ENCODE assay signal across 8 mouse cellular contexts in genomic region chr10:81392781-81393185, GRCm38 (mm10). TPM values are rescaled to one million over a fixed set of nuclear protein-coding genes. Genes with fewer than 3 reads are reported as not detected.
A peak's percentile ranks its signal among the peaks of the same experiment; 100 is the strongest.
DNase-seq lines count a peak whose midpoint lies in the region; ATAC-seq and TF ChIP-seq lines count a peak whose summit lies in the region.

TSS of gene Smim24 (plus strand) at chr10:81393051.

- no peak for TF ChIP-seq CTCF in testis, adult 2 months (IDR thresholded peaks at IDR 0.05; ENCODE audit: control insufficient read depth, insufficient read depth, insufficient replicate concordance, low read depth, low read length)

- no peak for DNase-seq in testis, postnatal 14 days (ENCODE audit: low spot score)
- no peak for DNase-seq in frontal cortex, postnatal 14 days (ENCODE audit: low spot score in 2 of 2)
- no peak for DNase-seq in frontal cortex, postnatal 36 days (ENCODE audit: low spot score in 2 of 2)
- DNase-seq in left cerebral cortex, postnatal 25 days (ENCODE audit: low spot score in 2 of 2), result no peak

- peak within 1 kb of the TSS; percentile 92 for H3K27ac ChIP-seq in testis, adult 2 months (ENCODE audit: control insufficient read depth, insufficient read depth, low read depth, low read length)
- H3K27ac ChIP-seq in limb, embryonic 12.5 days, result peak within 1 kb of the TSS; percentile 53
- peak within 1 kb of the TSS; percentile 71 for H3K27ac ChIP-seq in stomach, embryonic 16.5 days (ENCODE audit: low read length)

- 68% methylated on average over 14 of the region's 14 CpGs for WGBS in limb, embryonic 12.5 days
- WGBS in stomach, embryonic 16.5 days, result 56% methylated on average over 14 of the region's 14 CpGs

- peak within 1 kb of the TSS; percentile 62 for H3K4me2 ChIP-seq in limb, embryonic 12.5 days
- H3K4me2 ChIP-seq in stomach, embryonic 16.5 days (ENCODE audit: low read depth, low read length), result peak within 1 kb of the TSS; percentile 71

- no peaks in the 10 kb centered on the region for H3K9me3 ChIP-seq in limb, embryonic 12.5 days
- H3K9me3 ChIP-seq in stomach, embryonic 16.5 days (replicated peaks; ENCODE audit: control insufficient read depth, low read length), result no peaks in the 10 kb centered on the region

- intact Hi-C loops in left cerebral cortex, postnatal 25 days (cut with DNase I), result no loop called here

- H3K27me3 ChIP-seq in testis, adult 2 months (ENCODE audit: control insufficient read depth, insufficient read depth, low read length), result no peaks in the 10 kb centered on the region
- H3K27me3 ChIP-seq in limb, embryonic 12.5 days, result no peaks in the 10 kb centered on the region
- H3K27me3 ChIP-seq in stomach, embryonic 16.5 days (ENCODE audit: control insufficient read depth, insufficient read depth, low read length), result no peaks in the 10 kb centered on the region

- peak within 1 kb of the TSS; percentile 56 for H3K9ac ChIP-seq in limb, embryonic 12.5 days (replicated peaks)
- peak within 1 kb of the TSS; percentile 77 for H3K9ac ChIP-seq in stomach, embryonic 16.5 days (ENCODE audit: low read length)

- no peaks in the 10 kb centered on the region for H3K36me3 ChIP-seq in testis, adult 2 months (ENCODE audit: control insufficient read depth, insufficient read depth, low read length)
- peaks cover 34% of the 10 kb centered on the region for H3K36me3 ChIP-seq in limb, embryonic 12.5 days
- peaks cover 2% of the 10 kb centered on the region; the same call in 1 of the 2 replicates for H3K36me3 ChIP-seq in stomach, embryonic 16.5 days (ENCODE audit: control insufficient read depth, insufficient read depth, low read length)

- peaks cover 32% of the 10 kb centered on the region for H3K4me1 ChIP-seq in testis, adult 2 months (ENCODE audit: control insufficient read depth, insufficient read depth, low read length)
- peaks cover 27% of the 10 kb centered on the region for H3K4me1 ChIP-seq in limb, embryonic 12.5 days (replicated peaks)
- H3K4me1 ChIP-seq in stomach, embryonic 16.5 days (ENCODE audit: control insufficient read depth, insufficient read depth, low read length), result peaks cover 22% of the 10 kb centered on the region

- ATAC-seq in hematopoietic stem cell, adult 5-6 weeks (replicated peaks in 1 of 2; ENCODE audit: insufficient read depth in 1 of 2, low FRiP score in 2 of 2, low TSS enrichment in 1 of 2, low read depth in 1 of 2, poor library complexity in 2 of 2, severe bottlenecking in 2 of 2), result no peak
- ATAC-seq in limb, embryonic 12.5 days (ENCODE audit: insufficient number of reproducible peaks, insufficient read depth, low FRiP score, low TSS enrichment, low read depth), result no peak
- ATAC-seq in stomach, embryonic 16.5 days (ENCODE audit: insufficient read depth, low FRiP score), result peak; percentile 37

- TF ChIP-seq POLR2A in testis, adult 2 months (IDR thresholded peaks at IDR 0.05; ENCODE audit: control insufficient read depth, low read depth, low read length), result no peak

- H3K4me3 ChIP-seq in testis, adult 2 months (ENCODE audit: control insufficient read depth, low read depth, low read length), result peak within 1 kb of the TSS; percentile 85
- H3K4me3 ChIP-seq in limb, embryonic 12.5 days (replicated peaks), result peak within 1 kb of the TSS; percentile 30
- peak within 1 kb of the TSS; percentile 47 for H3K4me3 ChIP-seq in stomach, embryonic 16.5 days (replicated peaks; ENCODE audit: low read length)

RNA-seq across cellular contexts. Expression of gene Smim24, which starts in this region (rescaled TPM):
- polyA plus RNA-seq in testis, adult 2 months (2012; rRNA removed), result 3,568 and 3,612 TPM in 2 replicates
- total RNA-seq in hematopoietic stem cell, adult 5-6 weeks (2017), result 17.4 and 20.4 TPM in 2 replicates
- 2.9 and 3.0 TPM in 2 replicates for polyA plus RNA-seq in limb, embryonic 12.5 days (2016; fragmentation: Nextera tagmentation; extraction: Ambion mirVana)
- 61.8 and 65.3 TPM in 2 replicates for polyA plus RNA-seq in stomach, embryonic 16.5 days (2015; fragmentation: Nextera tagmentation; extraction: Ambion mirVana)
- 1 to 10 TPM in 1 of 2 experiments, under 1 TPM in 1; 0.89 to 1.5 TPM for total RNA-seq in left cerebral cortex, postnatal 25 days (2021)

Comparison
In these comparisons a context has a peak if more than half of its experiments do, and no peak if none do; other contexts are left out.
1. RNA of gene Smim24 (polyA plus RNA-seq): 3,568 to 3,612 TPM in testis, adult 2 months; 61.8 to 65.3 TPM in stomach, embryonic 16.5 days and 2.9 to 3.0 TPM in limb, embryonic 12.5 days; every median in the first group is over 10 times any median in the second.
2. H3K4me3 ChIP-seq: peak in every context shown above with its lines; median percentile 85 in testis, adult 2 months; 47 in stomach, embryonic 16.5 days; 30 in limb, embryonic 12.5 days.
3. Peak in every context shown above with its lines, with median percentiles within 50 percentile points of each other: H3K27ac ChIP-seq.